ENCODE assay signal across 22 mouse cellular contexts in the genomic region with DNA sequence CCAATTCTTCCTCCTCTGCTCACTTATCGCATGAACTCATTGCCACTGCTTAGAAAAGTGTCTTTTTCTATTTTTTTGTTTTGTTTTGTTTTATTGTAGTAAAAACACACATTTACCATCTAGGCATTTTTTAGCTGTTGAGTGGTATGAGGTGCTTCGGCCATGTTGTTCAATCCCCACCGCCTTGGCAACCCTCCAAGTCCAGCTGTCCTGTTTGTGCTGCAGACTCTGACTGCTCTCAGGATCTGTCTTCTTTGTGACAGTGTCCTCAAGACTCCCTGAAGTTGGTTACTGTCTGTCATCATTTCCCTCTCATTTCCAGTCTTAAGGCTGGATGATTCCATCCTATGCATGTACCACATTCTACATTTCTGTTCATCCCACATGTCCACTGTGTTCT.
"Had no signal": no experiment of that assay in that cellular context is flagged by ENCODE, and none has a peak within 500 bp of the region (broad histone marks: within the 10 kb centered on the region; RNA-seq: fewer than 3 reads in every experiment).

No protein-coding gene starts in this region.

- ATAC-seq: forebrain, postnatal 0 days; hindbrain, postnatal 0 days; intestine, embryonic 16.5 days; liver, embryonic 12.5 days had no signal

- DNase-seq: forebrain, postnatal 0 days; gastrocnemius, postnatal 14 days; gastrocnemius, postnatal 36 days; heart, adult 18-20 months; heart, postnatal 14 days; kidney, adult 11 months; kidney, adult 2 months; kidney, adult 9 months; kidney, postnatal 14 days; layer of hippocampus, adult 9-11 months; layer of hippocampus, postnatal 36 days had no signal

- H3K36me3 ChIP-seq: heart, embryonic 12.5 days; hindbrain, embryonic 13.5 days; hindbrain, embryonic 15.5 days; kidney, embryonic 15.5 days; limb, embryonic 13.5 days; limb, embryonic 15.5 days; liver, embryonic 12.5 days had no signal

- H3K27ac ChIP-seq: hindbrain, embryonic 13.5 days; hindbrain, embryonic 15.5 days; hindbrain, postnatal 0 days; kidney, embryonic 15.5 days; kidney, postnatal 0 days; limb, embryonic 13.5 days; limb, embryonic 15.5 days; liver, embryonic 12.5 days; liver, embryonic 14.5 days had no signal

- H3K9ac ChIP-seq: forebrain, postnatal 0 days; heart, embryonic 12.5 days; hindbrain, embryonic 13.5 days; hindbrain, embryonic 15.5 days; kidney, embryonic 15.5 days; limb, embryonic 13.5 days; limb, embryonic 15.5 days; liver, embryonic 12.5 days; liver, embryonic 14.5 days had no signal

- H3K4me1 ChIP-seq: hindbrain, embryonic 15.5 days had no signal

- H3K9me3 ChIP-seq: heart, embryonic 12.5 days; hindbrain, embryonic 13.5 days; hindbrain, embryonic 15.5 days; kidney, embryonic 15.5 days; limb, embryonic 13.5 days; limb, embryonic 15.5 days; liver, embryonic 12.5 days had no signal

- H3K4me2 ChIP-seq: heart, embryonic 12.5 days; hindbrain, embryonic 13.5 days; hindbrain, embryonic 15.5 days; kidney, embryonic 15.5 days; limb, embryonic 13.5 days; limb, embryonic 15.5 days; liver, embryonic 12.5 days had no signal

- H3K4me3 ChIP-seq: heart, embryonic 12.5 days; hindbrain, embryonic 13.5 days; hindbrain, embryonic 15.5 days; kidney, embryonic 15.5 days; limb, embryonic 13.5 days; limb, embryonic 15.5 days; liver, embryonic 12.5 days had no signal

- H3K27me3 ChIP-seq: heart, embryonic 12.5 days; hindbrain, embryonic 13.5 days; hindbrain, embryonic 15.5 days; kidney, embryonic 15.5 days; limb, embryonic 13.5 days; limb, embryonic 15.5 days; liver, embryonic 12.5 days had no signal
